Mouse (Mus musculus): Measurements from ENCODE around the gene Gm3250.
"Not testable (repeated sequence)": the region's sequence is repeated elsewhere in the genome, so short reads cannot be mapped to it uniquely, and the experiment has no call there.

DNA sequence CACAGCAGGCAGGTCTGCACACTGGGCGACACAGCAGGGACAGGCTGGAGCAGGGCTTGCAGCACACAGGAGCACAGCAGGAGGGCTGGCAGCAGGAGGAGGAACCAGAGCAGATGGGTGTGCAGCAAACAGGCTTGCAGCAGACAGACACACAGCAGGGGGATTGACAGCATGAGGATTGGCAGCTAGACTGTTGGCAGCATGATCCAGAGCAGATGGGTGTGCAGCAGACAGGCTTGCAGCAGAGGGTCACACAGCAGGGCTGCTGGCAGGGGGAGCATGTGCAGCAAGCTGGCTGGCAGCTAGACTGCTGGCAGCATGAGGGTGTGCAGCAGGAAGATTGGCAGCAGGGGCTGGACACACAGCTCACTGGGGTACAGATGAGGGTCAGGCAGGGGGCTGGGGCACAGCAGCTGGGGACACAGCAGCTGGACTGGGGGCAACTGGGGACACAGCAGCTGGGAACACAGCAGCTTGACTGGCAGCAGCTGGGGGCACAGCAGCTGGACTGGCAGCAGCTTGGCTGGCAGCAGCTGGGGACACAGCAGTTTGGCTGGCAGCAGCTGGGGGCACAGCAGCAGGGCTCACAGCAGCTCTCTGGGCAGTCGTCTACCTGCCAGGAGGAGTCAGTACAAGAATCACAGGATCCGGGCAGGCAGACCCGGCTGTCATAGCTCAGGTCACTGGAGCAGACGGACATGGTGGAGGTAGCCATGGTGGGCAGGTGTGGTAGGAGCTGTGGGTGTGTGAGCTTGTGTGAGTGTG lies 40.2 kb downstream of the Gm3250 start, which contains the start of gene Gm18596:
- not testable (repeated sequence) for TF ChIP-seq CTCF (IDR thresholded peaks at IDR 0.05; ENCODE audit: low read depth, low read length); TAL1 (conservative IDR thresholded peaks at IDR 0.05; ENCODE audit: low read depth, low read length); GATA1 (IDR thresholded peaks at IDR 0.05; ENCODE audit: borderline replicate concordance, low read length); GATA2 (IDR thresholded peaks at IDR 0.05; ENCODE audit: borderline replicate concordance, low read depth, low read length)
